Mouse (Mus musculus) hindbrain, embryonic 16.5 days (tissue): ENCODE results near the gene Prcc. TPM values are rescaled to one million over a fixed set of nuclear protein-coding genes. Genes with fewer than 3 reads are reported as not detected.
A peak's percentile ranks its signal among the peaks of the same experiment; 100 is the strongest.

Source experiments
- ATAC-seq: fragments of 200-750 bp; cut with Nextera tagmentation; 2 replicates; pipeline ENCODE4 v1.8.0; 2017; ENCODE audit warnings: moderate TSS enrichment, moderate library complexity
- H3K27ac ChIP-seq: fragments of 300-500 bp; sonication (generic); 2 replicates; pipeline ENCODE4 v1.5.1; 2014; ENCODE audit warnings: low read depth, mild to moderate bottlenecking, control low read depth, low read length, moderate library complexity
- H3K27me3 ChIP-seq: fragments of 300-500 bp; sonication (generic); replicated peaks from 2 replicates; pipeline ENCODE4 v1.6.1; 2014; ENCODE audit warnings: low read length; ENCODE audit not compliant: control insufficient read depth, insufficient read depth
- H3K36me3 ChIP-seq: fragments of 300-500 bp; sonication (generic); 2 replicates; pipeline ENCODE4 v1.6.1; 2014; ENCODE audit warnings: mild to moderate bottlenecking, low read length, moderate library complexity, mixed read lengths; ENCODE audit not compliant: control insufficient read depth, insufficient read depth
- H3K4me1 ChIP-seq: fragments of 300-500 bp; sonication (generic); 2 replicates; pipeline ENCODE4 v1.6.1; 2014; ENCODE audit warnings: low read depth, low read length; ENCODE audit not compliant: control insufficient read depth, insufficient read depth
- H3K4me2 ChIP-seq: fragments of 300-500 bp; sonication (generic); 2 replicates; pipeline ENCODE4 v1.6.1; 2014; ENCODE audit warnings: mild to moderate bottlenecking, low read length, control low read depth, moderate library complexity
- H3K4me3 ChIP-seq: fragments of 300-500 bp; sonication (generic); 2 replicates; pipeline ENCODE4 v1.5.1; 2014; ENCODE audit warnings: mild to moderate bottlenecking, low read length, control low read depth, moderate library complexity
- H3K9ac ChIP-seq: fragments of 300-500 bp; sonication (generic); 2 replicates; pipeline ENCODE4 v1.6.1; 2014; ENCODE audit warnings: low read depth, mild to moderate bottlenecking, control low read depth, low read length, moderate library complexity
- H3K9me3 ChIP-seq: fragments of 300-500 bp; sonication (generic); 2 replicates; pipeline ENCODE4 v1.6.1; 2014; ENCODE audit warnings: mild to moderate bottlenecking, low read length, moderate library complexity; ENCODE audit not compliant: control insufficient read depth
- WGBS: fragments of 180-500 bp; shearing (Covaris S2); extraction: QIAGEN DNeasy Blood & Tissue Kit; methylation state at CpG from one replicate; pipeline ENCODE4 v1.1.7; 2014; 5-methylcytosine and 5-hydroxymethylcytosine counted together
- polyA plus RNA-seq: library from polyadenylated mRNA; unstranded; fragments of >200 nt; fragmentation: Nextera tagmentation; extraction: Ambion mirVana; gene quantifications from 2 replicates; pipeline ENCODE4 v1.2.1, GENCODE M21; 2015

Gene Prcc
- polyA plus RNA-seq, 1 experiment from 2014 or later, result 13.9 TPM

GRCm38 (mm10) chr3:87816166-87816565 is 69.2 kb downstream of the Prcc start:
- H3K27ac ChIP-seq, result no peak overlapping the region
- peaks cover 3% of the 10 kb centered on the region; the same call in 1 of the 2 replicates for H3K4me1 ChIP-seq
- H3K27me3 ChIP-seq, result peaks cover 3% of the 10 kb centered on the region; the same call in 1 of the 2 replicates
- 60% methylated on average over 6 of the region's 6 CpGs for WGBS
- no peaks in the 10 kb centered on the region for H3K9me3 ChIP-seq
- H3K4me2 ChIP-seq, result no peak overlapping the region
- no peak overlapping the region for H3K4me3 ChIP-seq
- no peak overlapping the region for H3K9ac ChIP-seq
- H3K36me3 ChIP-seq, result no peaks in the 10 kb centered on the region
- 0 out of 2 replicates have a peak, but pooled peaks have one; percentile 11 for ATAC-seq

GRCm38 (mm10) chr3:87812873-87813272 is 72.5 kb downstream of the Prcc start:
- Histone ChIP-seq H3K27me3 (peaks cover 28% of the 10 kb centered on the region), H3K4me1 (peaks cover 10% of the 10 kb centered on the region; the same call in 1 of the 2 replicates), H3K36me3 (no peaks in the 10 kb centered on the region), H3K9ac (no peak overlapping the region), H3K27ac (no peak overlapping the region), H3K4me2 (no peak overlapping the region), H3K4me3 (no peak overlapping the region), H3K9me3 (no peaks in the 10 kb centered on the region)
- no peak for ATAC-seq
- WGBS, result 59% methylated on average over 10 of the region's 10 CpGs

- 80% methylated on average over 4 of the region's 4 CpGs for WGBS
- H3K27me3 ChIP-seq, result peaks cover 28% of the 10 kb centered on the region
- H3K4me2 ChIP-seq, result no peak overlapping the region
These were observed 73.0 kb downstream of the Prcc start for GRCm38 (mm10) chr3:87812413-87812812.

GRCm38 (mm10) chr3:87811297-87811696 is 74.1 kb downstream of the Prcc start:
- ATAC-seq, result no peak
- no peaks in the 10 kb centered on the region for H3K9me3 ChIP-seq
- peaks cover 7% of the 10 kb centered on the region; the same call in 1 of the 2 replicates for H3K4me1 ChIP-seq
- H3K27ac ChIP-seq, result no peak overlapping the region
- H3K4me3 ChIP-seq, result no peak overlapping the region
- no peak overlapping the region for H3K4me2 ChIP-seq
- peaks cover 31% of the 10 kb centered on the region for H3K27me3 ChIP-seq
- 86% methylated on average over 8 of the region's 8 CpGs for WGBS
- no peaks in the 10 kb centered on the region for H3K36me3 ChIP-seq
- no peak overlapping the region for H3K9ac ChIP-seq

More at GRCm38 (mm10) chr3:87812413-87812812, 73.0 kb downstream of the Prcc start:
- H3K9ac ChIP-seq, result no peak overlapping the region
- no peak overlapping the region for H3K27ac ChIP-seq
- ATAC-seq, result no peak
- no peaks in the 10 kb centered on the region for H3K36me3 ChIP-seq
- no peak overlapping the region for H3K4me3 ChIP-seq
- H3K4me1 ChIP-seq, result peaks cover 10% of the 10 kb centered on the region; the same call in 1 of the 2 replicates
- no peaks in the 10 kb centered on the region for H3K9me3 ChIP-seq

GRCm38 (mm10) chr3:87809322-87809962 is 76.0 kb downstream of the Prcc start:
- ATAC-seq, result peak; percentile 70
- peaks cover 32% of the 10 kb centered on the region for H3K27me3 ChIP-seq

More at GRCm38 (mm10) chr3:87809322-87809962, 76.0 kb downstream of the Prcc start:
- Histone ChIP-seq H3K4me1 (peaks cover 7% of the 10 kb centered on the region; the same call in 1 of the 2 replicates), H3K27ac (no peak overlapping the region), H3K4me2 (peak overlapping the region; percentile 42), H3K9me3 (no peaks in the 10 kb centered on the region), H3K36me3 (no peaks in the 10 kb centered on the region), H3K4me3 (peak overlapping the region; percentile 26), H3K9ac (peak overlapping the region; percentile 30; the same call in 1 of the 2 replicates)
- 4% methylated on average over 28 of the region's 28 CpGs for WGBS

Other genes with a start within 250 kb of the Prcc start
- 0.67 and 0.80 TPM in 2 replicates for gene Lrrc71, start 137.0 kb downstream of the Prcc start, polyA plus RNA-seq
- 6.6 and 7.3 TPM in 2 replicates for gene Ntrk1, start 90.4 kb downstream of the Prcc start, polyA plus RNA-seq
- gene Insrr, start 88.7 kb downstream of the Prcc start, polyA plus RNA-seq, result 0.49 and 0.85 TPM in 2 replicates
- gene Pear1, start 61.3 kb downstream of the Prcc start, polyA plus RNA-seq, result 8.4 and 10.6 TPM in 2 replicates
- not detected in 2 replicates for gene Sh2d2a, start 38.9 kb downstream of the Prcc start, polyA plus RNA-seq
- 79.7 and 110 TPM in 2 replicates for gene Hdgf, start 20.7 kb upstream of the Prcc start, polyA plus RNA-seq
- gene Mrpl24, start 33.9 kb upstream of the Prcc start, polyA plus RNA-seq, result 48.3 and 49.1 TPM in 2 replicates
- gene Isg20l2, start 44.7 kb upstream of the Prcc start, polyA plus RNA-seq, result 22.7 and 28.9 TPM in 2 replicates
- gene Rrnad1, start 45.1 kb upstream of the Prcc start, polyA plus RNA-seq, result 20.5 and 24.8 TPM in 2 replicates
- 49.1 and 52.4 TPM in 2 replicates for gene Crabp2, start 63.1 kb upstream of the Prcc start, polyA plus RNA-seq
- 15.6 and 20.2 TPM in 2 replicates for gene Nes, start 85.5 kb upstream of the Prcc start, polyA plus RNA-seq
- 150 and 186 TPM in 2 replicates for gene Bcan, start 114.6 kb upstream of the Prcc start, polyA plus RNA-seq
- gene Hapln2, start 142.0 kb upstream of the Prcc start, polyA plus RNA-seq, result 0.30 and 0.66 TPM in 2 replicates
- 34.9 and 35.8 TPM in 2 replicates for gene Gpatch4, start 157.5 kb upstream of the Prcc start, polyA plus RNA-seq
- gene Naxe, start 172.9 kb upstream of the Prcc start, polyA plus RNA-seq, result 158 and 170 TPM in 2 replicates
- not detected in 2 replicates for gene Ttc24, start 192.7 kb upstream of the Prcc start, polyA plus RNA-seq
- gene Iqgap3, start 196.4 kb upstream of the Prcc start, polyA plus RNA-seq, result 2.8 and 3.8 TPM in 2 replicates